Mouse (Mus musculus): ENCODE data around the gene Bcl2l14.

Bcl2l14 gene

DNA sequence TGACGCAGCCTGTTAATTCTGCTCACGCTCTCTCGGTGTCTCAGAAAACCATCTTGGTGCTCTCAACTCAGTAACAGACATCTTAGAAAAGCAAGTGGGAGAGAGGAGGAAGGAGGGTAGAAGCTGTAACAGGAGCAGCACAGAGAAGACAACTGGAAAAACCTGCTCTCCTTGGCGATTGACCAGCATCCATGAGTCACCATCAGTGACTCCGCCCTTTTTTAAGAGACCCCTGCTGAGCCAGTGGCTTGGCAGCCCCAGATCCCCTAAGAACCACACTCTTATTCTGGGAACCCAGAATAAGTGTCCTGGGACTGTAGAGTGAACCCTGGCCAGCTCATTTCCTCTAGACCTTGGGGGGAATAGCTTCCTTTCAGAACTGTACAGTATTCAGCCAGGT is 11.1 kb downstream of the Bcl2l14 start:
- no peak for DNase-seq

- no peak for DNase-seq
Measured at GRCm38 (mm10) chr6:134413706-134414531, 17.8 kb downstream of the Bcl2l14 start.

- no peak for DNase-seq
Measured at GRCm38 (mm10) chr6:134414532-134414883, 18.4 kb downstream of the Bcl2l14 start.

DNA sequence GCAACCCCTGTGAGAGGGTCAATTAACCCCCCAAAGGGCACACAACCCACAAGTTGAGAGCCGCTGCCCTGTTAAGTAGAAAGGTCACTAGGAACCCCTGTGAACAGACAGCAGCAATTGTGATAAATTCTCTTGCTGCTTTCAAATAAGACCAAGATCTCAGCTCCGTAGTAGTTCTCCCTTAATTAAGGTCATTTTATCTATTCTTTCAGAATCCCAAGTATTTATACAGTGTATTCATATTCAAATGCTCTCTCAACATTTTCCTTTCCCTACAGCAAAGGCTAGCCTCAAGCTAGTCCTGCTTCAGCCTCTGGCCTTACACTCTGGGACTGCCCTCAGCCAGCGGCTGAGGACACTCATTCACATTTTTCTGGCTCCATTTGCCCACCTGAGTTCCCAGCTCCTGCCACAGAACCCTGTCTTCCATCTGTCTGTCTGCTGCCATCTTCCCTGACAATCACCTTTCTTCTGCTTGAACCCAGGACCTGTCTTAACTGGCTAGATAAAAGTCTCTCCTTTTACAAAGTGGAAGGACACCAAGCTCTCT is 20.5 kb downstream of the Bcl2l14 start:
- DNase-seq: no peak

- no peak for DNase-seq
Measured at GRCm38 (mm10) chr6:134417886-134418285, 21.8 kb downstream of the Bcl2l14 start.

GRCm38 (mm10) chr6:134420375-134420774 is 24.3 kb downstream of the Bcl2l14 start:
- no peak for DNase-seq

DNA sequence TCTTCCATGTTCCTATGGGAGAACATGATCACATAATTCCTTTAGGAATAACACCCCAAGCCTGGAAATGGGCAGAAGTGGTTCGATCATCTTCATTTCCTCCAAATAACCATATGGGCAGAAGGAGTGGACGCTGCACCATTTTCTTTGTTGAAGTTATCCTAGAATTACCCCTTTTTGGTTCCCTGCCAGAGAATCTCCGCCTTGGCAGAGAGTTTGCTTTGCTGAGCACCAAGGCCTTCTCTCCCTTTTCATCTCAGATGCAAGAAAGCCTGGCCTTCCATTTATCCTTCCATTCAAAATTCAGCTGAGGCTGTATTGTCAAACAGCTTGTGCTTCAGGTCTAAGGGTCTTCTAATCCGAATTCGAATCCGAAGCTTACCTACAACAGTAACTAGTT is 25.8 kb downstream of the Bcl2l14 start:
- DNase-seq: no peak

DNA sequence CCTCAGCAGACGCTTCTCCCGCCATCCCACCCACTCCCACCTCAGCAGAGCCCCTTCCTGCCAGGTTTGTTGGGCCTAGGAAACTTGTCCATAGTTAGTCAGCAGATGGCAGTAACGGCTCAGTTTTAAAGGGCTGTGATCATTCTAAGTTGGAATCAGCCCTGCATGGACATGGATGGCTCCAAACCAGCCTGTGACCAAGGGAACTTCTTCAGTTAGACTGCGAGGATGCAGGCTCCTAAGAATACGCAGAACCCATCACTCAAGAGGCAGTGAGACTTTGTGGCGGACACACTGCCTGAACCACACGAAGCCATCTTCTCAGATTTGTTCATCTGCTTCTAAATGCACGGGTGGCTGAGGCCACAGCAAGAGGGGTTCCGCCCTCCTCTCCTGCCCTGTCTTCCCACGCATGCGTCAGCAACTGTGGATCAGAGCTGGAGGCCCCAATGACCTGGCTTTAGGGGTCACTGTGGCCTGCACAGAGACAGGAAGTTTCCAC is 29.1 kb downstream of the Bcl2l14 start:
- DNase-seq: peak; percentile 43

DNA sequence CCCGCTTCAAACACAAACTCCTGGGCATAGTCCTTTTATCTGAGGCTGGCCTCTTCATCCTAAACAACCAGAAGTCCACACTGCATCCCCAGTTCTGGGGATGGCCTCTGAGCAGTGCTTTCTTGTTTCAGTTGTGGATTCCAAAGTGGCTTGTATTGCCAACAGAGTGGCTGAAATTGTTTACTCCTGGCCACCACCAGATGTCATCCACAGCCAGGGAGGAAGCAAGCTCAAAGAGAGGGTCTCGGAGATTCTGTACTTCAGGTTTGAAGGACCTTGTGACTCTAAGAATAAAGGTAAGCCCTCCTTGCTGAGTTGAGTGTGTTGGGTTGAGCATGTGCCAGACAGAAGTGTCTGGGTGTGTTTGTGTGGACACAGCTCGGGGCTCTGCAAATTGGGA is 31.0 kb downstream of the Bcl2l14 start:
- DNase-seq: no peak

GRCm38 (mm10) chr6:134428455-134428854 is 32.3 kb downstream of the Bcl2l14 start:
- no peak for DNase-seq

DNA sequence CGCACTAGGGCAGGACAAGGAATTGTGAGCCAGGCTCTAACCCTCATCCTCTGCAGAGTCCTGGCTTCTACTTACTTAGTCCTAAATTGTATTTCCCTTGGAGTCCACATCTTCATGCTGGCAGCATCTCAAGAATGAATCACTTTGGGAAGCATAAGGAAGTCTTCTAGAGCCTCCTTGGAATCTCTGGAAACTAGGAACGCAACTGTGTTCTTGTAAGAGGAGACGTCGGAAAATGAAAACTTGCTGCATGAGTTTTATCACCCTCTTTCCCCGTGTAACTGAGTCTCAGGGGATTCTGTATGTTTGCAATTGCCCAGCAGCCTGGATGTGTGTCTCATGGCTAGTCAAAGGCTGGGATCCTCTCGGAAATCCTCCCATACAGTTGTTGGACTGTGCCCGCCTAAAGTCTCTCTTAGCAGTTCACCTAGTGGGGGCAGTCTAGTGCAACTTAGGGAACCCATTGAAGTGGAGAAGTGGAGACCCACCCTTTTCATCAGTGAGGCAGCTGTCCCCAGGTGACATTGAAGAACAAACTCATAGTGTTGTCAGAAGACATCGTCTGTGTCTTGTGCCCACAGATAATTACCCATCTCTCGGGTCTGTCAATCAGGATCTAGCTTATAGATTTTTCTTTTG is 34.2 kb downstream of the Bcl2l14 start:
- no peak for DNase-seq

- no peak for DNase-seq
Measured at GRCm38 (mm10) chr6:134431583-134431982, 35.5 kb downstream of the Bcl2l14 start.

- DNase-seq: no peak
Measured at GRCm38 (mm10) chr6:134433281-134433680, 37.2 kb downstream of the Bcl2l14 start.

GRCm38 (mm10) chr6:134434044-134434443 is 37.9 kb downstream of the Bcl2l14 start:
- DNase-seq: no peak

GRCm38 (mm10) chr6:134434866-134435390 is 38.8 kb downstream of the Bcl2l14 start:
- DNase-seq: no peak

- no peak for DNase-seq
Measured at GRCm38 (mm10) chr6:134436955-134437354, 40.8 kb downstream of the Bcl2l14 start.

GRCm38 (mm10) chr6:134439401-134440021 is 43.4 kb downstream of the Bcl2l14 start:
- DNase-seq: peak; percentile 48

GRCm38 (mm10) chr6:134440023-134440422 is 43.9 kb downstream of the Bcl2l14 start:
- DNase-seq: no peak

GRCm38 (mm10) chr6:134441716-134442115 is 45.6 kb downstream of the Bcl2l14 start:
- no peak for DNase-seq

DNA sequence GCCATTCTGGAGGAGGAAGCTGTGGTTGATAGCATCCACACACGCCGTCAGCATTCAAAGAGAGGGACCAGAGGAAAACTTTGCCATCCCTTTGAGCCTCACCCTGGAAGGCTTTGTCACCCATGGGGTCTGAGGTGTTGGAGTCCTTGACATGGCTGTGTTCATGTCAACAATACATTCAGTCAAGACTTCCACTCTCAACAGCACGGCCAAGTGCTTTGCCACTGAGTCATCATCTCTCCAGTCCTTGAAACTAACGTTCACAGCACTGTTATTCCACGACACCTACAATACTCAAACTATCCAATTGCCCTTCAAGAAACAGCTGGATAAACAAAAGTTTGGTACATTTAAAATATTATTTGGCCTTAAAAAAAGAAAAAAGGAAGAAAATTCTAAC is 46.1 kb downstream of the Bcl2l14 start:
- DNase-seq: no peak

DNA sequence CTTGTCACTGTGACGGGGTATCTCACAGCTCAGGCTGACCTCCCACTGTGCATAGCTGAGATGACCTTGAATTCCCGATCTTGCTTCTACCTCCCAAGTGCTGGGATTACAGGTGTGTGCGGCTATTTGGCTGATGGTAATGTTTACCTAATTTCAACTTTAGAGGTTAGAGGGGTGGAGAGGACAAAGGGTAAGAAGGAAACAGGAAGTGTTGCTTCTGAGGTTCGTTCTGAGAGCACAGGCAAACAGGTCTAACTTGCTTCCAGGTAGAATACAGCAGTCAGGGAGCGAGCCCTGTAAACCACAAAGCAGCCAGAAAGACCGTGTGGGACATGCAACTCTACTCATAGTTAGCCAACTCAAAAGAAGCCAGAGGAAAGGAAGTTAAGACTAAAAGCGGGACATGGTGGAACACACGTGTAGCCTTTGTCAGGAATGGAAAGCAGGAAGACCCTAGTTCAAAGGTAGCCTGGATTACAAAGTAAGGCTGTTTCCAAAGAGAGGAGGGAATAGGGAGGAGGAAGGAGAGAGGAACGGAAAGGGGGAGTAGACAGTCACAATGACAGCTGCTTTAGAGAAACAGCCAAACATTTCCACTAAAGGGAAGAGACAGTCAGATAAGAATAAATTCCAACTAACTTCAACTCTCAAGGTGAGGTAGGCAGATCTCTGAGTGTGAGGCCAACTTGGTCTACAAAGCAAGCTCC is 47.2 kb downstream of the Bcl2l14 start:
- DNase-seq: no peak

DNA sequence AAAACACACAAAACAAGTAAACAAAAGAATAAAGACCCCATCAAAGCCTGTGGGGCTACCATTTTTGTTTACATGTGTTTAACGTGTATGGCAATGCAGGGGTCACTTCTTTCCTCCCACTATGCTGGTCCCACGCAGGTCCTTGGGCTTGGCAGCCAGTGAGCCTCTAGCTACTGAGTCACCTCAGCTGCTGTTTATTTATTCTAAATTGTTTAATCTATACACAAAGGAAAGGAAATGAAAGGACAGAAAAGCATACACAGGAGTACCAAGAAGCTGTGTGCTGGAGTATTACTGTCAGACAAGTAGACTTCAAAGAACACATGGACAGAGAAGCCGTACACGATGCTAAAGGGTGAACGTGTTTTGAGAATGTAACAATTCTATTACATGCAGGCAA is 47.8 kb downstream of the Bcl2l14 start:
- no peak for DNase-seq

DNA sequence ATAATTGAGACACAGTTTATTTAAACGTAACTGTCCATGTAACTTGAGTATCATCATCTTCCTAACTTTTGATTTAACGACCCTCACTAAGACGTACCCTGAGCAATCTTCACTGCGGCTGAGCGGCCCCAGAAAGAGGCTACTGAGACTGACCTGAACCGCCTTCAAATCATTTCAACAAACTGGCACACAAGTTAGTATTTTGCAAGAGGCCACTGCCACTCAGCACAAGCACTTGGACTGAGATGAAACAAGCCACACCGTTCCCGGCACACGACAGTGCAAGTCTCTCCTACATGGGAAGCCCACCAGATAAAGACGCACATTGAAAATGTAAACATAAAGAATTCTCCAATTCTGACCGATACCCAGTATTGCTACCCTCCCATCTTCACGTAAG is 52.3 kb downstream of the Bcl2l14 start:
- no peak for DNase-seq

Data from layer of hippocampus, adult 9-11 months (tissue).